Mouse (Mus musculus) CH12.LX (cell line): Measurements from ENCODE around the gene Nrgn.

Source experiments
- BHLHE40 ChIP-seq: IDR thresholded peaks from 2 replicates; pipeline ENCODE4 v1.6.1; 2011; ENCODE audit warnings: mild to moderate bottlenecking, low read depth, low read length, improper control_type of control experiment
- CTCF ChIP-seq, 2 experiments: IDR thresholded peaks in 1 of 2; conservative IDR thresholded peaks in 1 of 2; 2 replicates each; pipeline ENCODE4 v1.5.1; 2011 to 2012; ENCODE audit warnings: low read depth in 2 of 2, low read length in 2 of 2, improper control_type of control experiment in 1 of 2, inconsistent platforms in 1 of 2, mild to moderate bottlenecking in 1 of 2, moderate library complexity in 1 of 2
- E2F4 ChIP-seq: IDR thresholded peaks from 2 replicates; pipeline ENCODE4 v1.6.1; 2011; ENCODE audit warnings: low read depth, low read length, improper control_type of control experiment; ENCODE audit not compliant: insufficient replicate concordance
- EP300 ChIP-seq: IDR thresholded peaks from 2 replicates; pipeline ENCODE4 v1.6.1; 2011; ENCODE audit warnings: low read length, improper control_type of control experiment
- GABPA ChIP-seq: IDR thresholded peaks from 2 replicates; pipeline ENCODE4 v1.6.1; 2012; ENCODE audit warnings: low read depth, low read length, improper control_type of control experiment, inconsistent platforms; ENCODE audit not compliant: insufficient replicate concordance
- HCFC1 ChIP-seq: IDR thresholded peaks from 2 replicates; pipeline ENCODE4 v1.6.1; 2012; ENCODE audit warnings: low read depth, mild to moderate bottlenecking, inconsistent platforms, low read length, improper control_type of control experiment
- MAZ ChIP-seq: IDR thresholded peaks from 2 replicates; pipeline ENCODE4 v1.6.1; 2012; ENCODE audit warnings: low read depth, mild to moderate bottlenecking, inconsistent platforms, low read length, improper control_type of control experiment, moderate library complexity
- NELFE ChIP-seq: IDR thresholded peaks from 2 replicates; pipeline ENCODE4 v1.6.1; 2011; ENCODE audit warnings: low read depth, low read length, improper control_type of control experiment
- POLR2A ChIP-seq: IDR thresholded peaks from 2 replicates; pipeline ENCODE4 v1.6.1; 2011; ENCODE audit warnings: low read depth, mild to moderate bottlenecking, improper control_type of control experiment, low read length
- SIN3A ChIP-seq: IDR thresholded peaks from 2 replicates; pipeline ENCODE4 v1.6.1; 2012; ENCODE audit warnings: low read length, improper control_type of control experiment, inconsistent platforms
- TCF12 ChIP-seq: IDR thresholded peaks from 2 replicates; pipeline ENCODE4 v1.6.1; 2014; ENCODE audit warnings: low read depth, mild to moderate bottlenecking, inconsistent platforms, low read length, improper control_type of control experiment
- UBTF ChIP-seq: IDR thresholded peaks from 2 replicates; pipeline ENCODE4 v1.6.1; 2012; ENCODE audit warnings: low read depth, mild to moderate bottlenecking, inconsistent platforms, low read length, improper control_type of control experiment, moderate library complexity
- USF2 ChIP-seq: conservative IDR thresholded peaks from 2 replicates; pipeline ENCODE4 v1.6.1; 2011; ENCODE audit warnings: low read depth, low read length, improper control_type of control experiment
- ZMIZ1 ChIP-seq: IDR thresholded peaks from 2 replicates; pipeline ENCODE4 v1.6.1; 2012; ENCODE audit warnings: low read depth, mild to moderate bottlenecking, inconsistent platforms, low read length, improper control_type of control experiment

GRCm38 (mm10) chr9:37496325-37496724 is 56.4 kb downstream of the Nrgn start:
- TF ChIP-seq BHLHE40 (no peak), CTCF (conservative IDR thresholded peaks at IDR 0.05 in 1 of 2, IDR thresholded peaks at IDR 0.05 in 1 of 2; ENCODE audit: low read depth in 2 of 2, low read length in 2 of 2) (no peak), GABPA (no peak), EP300 (no peak), USF2 (no peak), POLR2A (no peak), TCF12 (no peak), MAZ (no peak), E2F4 (no peak), UBTF (no peak), HCFC1 (no peak), SIN3A (no peak), ZMIZ1 (no peak), NELFE (no peak)
